11 mouse cellular contexts compared by ENCODE assay signal in genomic region chr8:111720115-111720544, GRCm38 (mm10). TPM values are rescaled to one million over a fixed set of nuclear protein-coding genes. Genes with fewer than 3 reads are reported as not detected.
DNase-seq lines count a peak whose midpoint lies in the region; TF ChIP-seq lines count a peak whose summit lies in the region.
"Had no signal": no experiment of that assay in that cellular context is flagged by ENCODE, and none has a peak within 500 bp of the region (broad histone marks: within the 10 kb centered on the region; RNA-seq: fewer than 3 reads in every experiment).

No protein-coding gene starts in this region.

- H3K4me3 ChIP-seq in gastrocnemius, adult 2 months = no peak overlapping the region
- H3K4me3 ChIP-seq in left cerebral cortex, adult 2 months = no peak overlapping the region
- H3K4me3 ChIP-seq: limb, embryonic 13.5 days had no signal

- intact Hi-C loops in gastrocnemius, adult 2 months (cut with DNase I) = no loop called here
- intact Hi-C loops in left cerebral cortex, adult 2 months (cut with DNase I) = no loop called here

- no peak for DNase-seq in gastrocnemius, adult 2 months
- DNase-seq in gastrocnemius, postnatal 4 days (ENCODE audit: low spot score in 2 of 2) = no peak
- no peak for DNase-seq in left cerebral cortex, adult 2 months (ENCODE audit: extremely low spot score in 1 of 2, low spot score in 2 of 2)
- DNase-seq in left cerebral cortex, adult 18-20 months (ENCODE audit: low spot score in 2 of 2) = no peak
- DNase-seq in CD4-positive helper T cell, adult 2 months (ENCODE audit: low read depth, low spot score) = peak; percentile 30
- DNase-seq in induced T-regulatory cell, adult 2 months (ENCODE audit: low read depth) = peak; percentile 49
- no peak for DNase-seq in adrenal gland, postnatal 10 days
- DNase-seq in urinary bladder, postnatal 14 days (ENCODE audit: low spot score) = no peak
- DNase-seq: kidney, adult 8-10 months had no signal

- no peak for TF ChIP-seq CTCF in gastrocnemius, adult 2 months (IDR thresholded peaks at IDR 0.05)
- no peak for TF ChIP-seq CTCF in left cerebral cortex, adult 2 months (IDR thresholded peaks at IDR 0.05)

- H3K27ac ChIP-seq in gastrocnemius, adult 2 months = peak overlapping the region; percentile 20; the same call in 1 of the 2 replicates
- peak overlapping the region; percentile 30 for H3K27ac ChIP-seq in left cerebral cortex, adult 2 months
- H3K27ac ChIP-seq: limb, embryonic 13.5 days had no signal

RNA-seq across cellular contexts. Expression of gene Bcar1, which starts 23.5 kb away (rescaled TPM):
- 10 to 100 TPM; 10.8 to 12.6 TPM for total RNA-seq in gastrocnemius, adult 2 months (2021)
- 10 to 100 TPM; 35.1 to 36.5 TPM for total RNA-seq in gastrocnemius, postnatal 4 days (2021)
- total RNA-seq in left cerebral cortex, adult 2 months (2021) = 10 to 100 TPM; 49.3 to 54.2 TPM
- 10 to 100 TPM; 51.1 to 51.3 TPM for total RNA-seq in left cerebral cortex, adult 18-20 months (2021)
- total RNA-seq in adrenal gland, postnatal 10 days (2021) = 10 to 100 TPM; 53.4 to 62.7 TPM

RNA-seq across cellular contexts. Expression of gene Ctrb1, which starts 29.3 kb away (rescaled TPM):
- not detected for total RNA-seq in gastrocnemius, adult 2 months (2021)
- under 1 TPM in 1 of 2 experiments, not detected in 1; 0.32 TPM for total RNA-seq in gastrocnemius, postnatal 4 days (2021)
- not detected for total RNA-seq in left cerebral cortex, adult 2 months (2021)
- total RNA-seq in left cerebral cortex, adult 18-20 months (2021) = not detected
- under 1 TPM in 1 of 2 experiments, not detected in 1; 0.42 TPM for total RNA-seq in adrenal gland, postnatal 10 days (2021)
- total RNA-seq: G1E had no signal

Comparison
In these comparisons a context has a peak if more than half of its experiments do, and no peak if none do; other contexts are left out.
1. DNase-seq: peak in CD4-positive helper T cell, adult 2 months (single experiment) and induced T-regulatory cell, adult 2 months (single experiment); none in gastrocnemius, adult 2 months (single experiment), gastrocnemius, postnatal 4 days (0 of 2), left cerebral cortex, adult 2 months (0 of 2), left cerebral cortex, adult 18-20 months (0 of 2), adrenal gland, postnatal 10 days (single experiment) and urinary bladder, postnatal 14 days (single experiment).